Mouse (Mus musculus): Measurements from ENCODE around the gene Dmrtb1.
A peak's percentile ranks its signal among the peaks of the same experiment; 100 is the strongest.

The Dmrtb1 gene

DNA sequence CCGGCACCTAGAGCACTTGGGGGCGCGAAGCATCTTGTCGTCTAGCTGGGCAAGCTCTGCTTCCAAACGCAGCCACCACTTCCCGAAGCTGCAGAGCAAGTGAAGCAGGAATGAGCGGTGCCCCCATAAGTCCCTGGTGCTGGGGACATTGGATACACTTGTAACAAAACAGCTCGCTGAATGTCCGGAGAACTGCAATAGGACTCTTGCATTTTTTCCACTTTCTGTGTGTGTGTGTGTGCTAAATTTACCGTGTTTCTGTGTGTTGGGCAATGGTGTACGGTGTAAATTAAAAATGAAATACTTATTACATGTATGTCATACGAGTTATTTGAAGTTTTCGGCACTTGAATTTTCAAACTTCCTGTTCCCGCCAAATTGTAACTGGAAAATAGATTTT lies at the start of gene Dmrtb1:
TSS of gene Dmrtb1 (minus strand) at position 101 of the 400 bp plus-strand sequence.
- DNase-seq (ENCODE audit: extremely low read depth, low read depth): no peak

DNA sequence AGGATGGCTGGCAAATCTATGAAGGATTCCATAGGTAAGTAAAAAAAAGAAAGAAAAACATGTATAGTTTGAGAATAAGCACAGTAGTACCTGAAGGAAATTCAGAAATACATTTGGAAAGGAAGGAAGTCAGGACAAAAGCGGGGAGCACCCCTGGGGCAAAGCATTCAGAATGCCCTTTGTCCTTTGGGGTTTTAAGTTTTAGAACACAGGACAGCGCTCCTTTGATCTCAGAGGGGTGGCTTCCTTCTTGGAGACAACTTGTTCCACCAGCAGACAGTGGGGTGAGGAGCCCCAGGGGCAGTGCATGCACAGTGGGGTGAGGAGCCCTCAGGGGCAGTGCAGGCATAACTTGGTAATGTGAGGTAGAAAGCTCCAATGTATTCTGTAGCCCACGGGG lies 49.6 kb upstream of the Dmrtb1 start:
- DNase-seq (ENCODE audit: extremely low read depth, low read depth): no peak

DNA sequence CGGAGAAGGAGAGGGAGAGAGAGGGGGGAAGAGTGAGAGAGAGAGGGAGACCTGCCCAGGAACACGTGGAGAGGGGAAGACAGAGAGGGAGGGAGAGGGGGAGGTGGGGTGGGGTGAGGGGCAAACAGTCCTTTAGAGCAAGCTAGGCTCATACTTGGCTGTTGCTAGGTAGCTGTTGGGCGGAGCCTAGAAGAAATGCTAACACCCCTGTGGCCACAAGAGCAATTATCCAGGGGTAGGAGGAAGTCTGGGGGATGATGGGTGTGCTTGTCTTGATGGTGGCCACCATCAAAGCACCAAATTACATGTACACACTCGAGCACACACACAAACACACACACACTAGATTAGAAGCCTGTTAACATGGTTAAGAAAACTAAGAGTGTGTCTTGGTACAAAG lies 48.6 kb upstream of the Dmrtb1 start:
- no peak for DNase-seq (ENCODE audit: extremely low read depth, low read depth)

DNA sequence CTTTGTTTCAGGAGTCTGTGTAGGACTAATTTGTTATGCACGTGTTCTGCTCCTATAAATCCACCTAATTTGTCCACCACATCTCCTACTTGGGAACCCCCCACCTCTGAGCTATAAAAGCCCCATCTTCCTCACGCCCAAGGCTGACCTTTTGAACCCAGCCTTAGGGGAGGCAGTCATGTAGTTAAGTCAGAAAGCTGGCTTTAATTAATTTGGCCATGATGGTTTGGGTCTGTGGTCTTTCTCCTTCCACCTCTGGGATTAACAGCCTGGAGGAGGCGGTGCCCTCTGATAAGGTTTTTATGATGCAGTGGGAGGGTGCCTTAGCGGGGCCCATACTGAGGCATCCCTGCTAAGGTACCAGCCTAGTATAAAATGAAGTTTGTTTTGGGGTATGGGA lies 48.2 kb upstream of the Dmrtb1 start:
- DNase-seq (ENCODE audit: extremely low read depth, low read depth): no peak

DNA sequence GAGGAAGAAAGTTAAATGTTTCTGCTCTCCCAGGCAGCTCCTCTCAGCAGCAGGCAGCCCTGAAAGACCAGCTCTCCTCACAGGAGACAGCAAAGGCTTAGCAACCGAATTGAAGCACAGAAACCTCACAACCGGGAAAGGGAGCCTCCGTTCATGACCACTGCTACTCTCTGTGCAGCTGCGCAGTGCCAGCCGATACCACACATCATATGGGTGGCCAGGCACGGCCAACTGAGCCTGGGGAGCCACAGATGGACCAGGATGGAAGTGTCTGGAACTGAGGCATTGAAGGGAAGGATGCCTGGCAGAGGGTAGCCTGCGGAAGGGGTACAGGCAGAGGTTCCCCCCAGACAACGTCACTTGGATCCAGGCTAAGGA lies 47.0 kb upstream of the Dmrtb1 start:
- DNase-seq (ENCODE audit: extremely low read depth, low read depth): no peak

DNA sequence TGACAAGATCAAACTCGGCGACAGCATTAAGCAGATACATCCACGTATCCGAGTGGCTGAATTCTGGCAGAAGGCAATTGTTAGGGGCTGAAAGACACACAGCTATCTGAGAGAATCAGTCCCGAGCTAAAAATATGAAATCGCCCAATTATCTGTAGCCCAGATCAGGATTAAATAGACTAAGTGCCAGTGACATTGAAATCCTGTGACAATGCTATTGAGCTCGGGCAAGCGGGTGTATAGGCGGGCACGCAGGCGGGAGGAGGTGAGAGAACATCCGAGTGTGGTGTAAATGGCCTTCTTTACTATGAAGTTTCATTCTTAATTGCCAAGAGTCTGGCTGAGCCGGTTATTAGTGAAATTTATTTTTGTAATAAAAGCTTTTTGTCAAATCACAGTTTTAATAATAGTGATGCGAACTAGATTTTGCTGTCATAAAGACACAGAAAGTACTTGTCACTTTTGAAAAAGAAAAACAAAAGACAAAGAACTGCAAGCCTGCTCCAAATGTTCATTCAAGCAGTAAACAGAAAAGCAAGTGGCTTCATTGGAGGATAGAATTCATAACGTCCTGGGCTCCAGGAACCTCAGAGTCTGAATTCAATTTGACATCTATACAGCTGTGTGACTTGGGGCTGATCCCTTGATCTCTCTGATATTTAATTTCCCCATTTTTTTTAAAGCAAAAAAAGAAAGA lies 46.5 kb upstream of the Dmrtb1 start:
- no peak for DNase-seq (ENCODE audit: extremely low read depth, low read depth)

DNA sequence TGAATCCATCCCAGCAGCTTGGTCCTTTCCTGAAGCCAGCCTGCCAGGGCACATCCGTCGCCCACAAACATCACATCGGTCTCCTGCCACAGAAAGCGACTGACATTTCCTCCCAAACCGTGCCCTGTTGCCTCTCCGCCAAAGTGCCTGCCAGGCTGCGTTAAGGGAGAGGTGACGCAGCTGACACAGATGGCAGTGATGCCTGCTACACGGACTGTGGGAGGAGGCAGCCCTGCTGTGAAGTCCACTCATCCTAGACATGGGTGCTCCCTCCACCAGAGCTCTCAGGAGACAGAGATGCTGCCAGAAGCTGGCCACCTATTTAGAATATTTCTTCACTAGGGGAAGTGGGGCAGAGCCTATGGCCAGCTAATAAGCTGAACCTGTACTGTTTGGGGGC lies 41.4 kb upstream of the Dmrtb1 start:
- DNase-seq (ENCODE audit: extremely low read depth, low read depth): no peak

DNA sequence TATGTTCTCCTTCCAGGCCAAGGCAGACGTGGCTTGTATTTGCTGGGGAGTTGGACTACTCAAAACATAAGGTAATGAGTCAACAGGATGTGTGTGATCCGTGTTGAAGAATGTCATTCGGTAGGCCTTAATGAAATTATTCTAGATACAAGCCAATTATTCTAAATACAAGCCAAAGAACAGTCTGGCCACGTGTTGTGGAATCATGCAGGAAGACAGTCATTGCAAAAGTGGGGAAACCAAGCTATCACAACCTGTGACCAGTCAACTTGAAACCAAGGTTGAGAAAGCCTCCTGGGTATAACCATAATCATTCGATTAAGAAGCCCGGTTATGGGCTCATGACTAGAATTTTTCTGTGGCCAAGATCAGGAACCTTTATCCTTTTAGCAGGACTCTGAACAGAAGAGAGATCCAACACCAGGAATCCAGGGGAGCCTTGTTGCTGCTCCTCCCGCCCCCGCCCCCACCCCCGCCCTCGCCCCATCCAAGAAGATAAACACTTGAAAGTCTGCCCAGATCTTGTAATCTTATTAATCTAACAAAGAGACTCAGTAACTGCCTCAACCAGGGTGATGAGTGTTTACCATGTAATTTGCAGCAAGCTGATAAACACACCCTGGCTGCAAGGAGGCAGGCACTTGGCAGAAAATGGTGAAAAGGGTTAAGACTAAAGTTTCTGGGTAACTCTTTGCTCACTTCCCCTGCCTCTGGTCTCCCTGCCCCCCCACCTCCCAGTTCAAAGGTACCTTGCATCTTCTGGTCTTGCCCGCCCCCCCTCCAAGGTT lies 36.2 kb upstream of the Dmrtb1 start:
- peak; percentile 14 for DNase-seq (ENCODE audit: extremely low read depth, low read depth)

DNA sequence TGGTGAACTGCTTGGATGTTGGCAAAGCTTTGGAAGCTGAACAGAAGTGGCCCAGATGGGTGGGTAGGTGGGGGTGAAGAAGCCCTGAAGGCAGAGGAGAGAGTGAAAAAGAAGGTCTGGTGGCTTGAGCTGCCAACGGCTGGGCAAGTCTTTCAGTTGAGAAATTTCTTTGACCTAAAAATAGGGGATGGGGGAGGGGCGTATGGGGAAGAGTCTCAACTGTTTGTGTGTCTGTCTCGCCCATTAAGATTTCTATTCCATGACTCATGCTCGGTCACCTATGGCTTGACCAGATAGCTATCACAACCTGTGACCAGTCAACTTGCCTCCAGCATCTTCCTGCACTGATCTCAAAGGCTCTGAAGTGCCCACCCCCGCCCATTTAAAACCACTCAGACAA lies 35.1 kb upstream of the Dmrtb1 start:
- DNase-seq (ENCODE audit: extremely low read depth, low read depth): no peak

DNA sequence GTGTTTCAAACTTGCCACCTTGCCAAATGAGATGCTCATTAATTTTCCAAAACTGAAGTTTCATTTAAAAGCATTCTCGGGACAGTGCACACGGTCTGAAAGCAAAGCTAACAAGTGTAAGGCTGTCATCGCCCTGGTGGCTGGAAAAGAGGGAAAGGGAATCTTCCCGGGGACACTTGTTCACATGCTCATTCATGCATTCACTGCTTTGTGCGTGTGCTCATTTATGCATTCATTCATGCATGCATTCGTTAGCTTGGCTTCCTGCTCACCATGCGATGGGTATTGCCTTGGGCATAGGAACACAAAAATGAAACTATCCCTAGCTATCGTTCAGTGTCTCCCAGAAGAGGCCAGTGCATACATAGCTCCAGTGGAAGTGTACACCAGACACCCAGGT lies 34.7 kb upstream of the Dmrtb1 start:
- DNase-seq (ENCODE audit: extremely low read depth, low read depth): no peak

DNA sequence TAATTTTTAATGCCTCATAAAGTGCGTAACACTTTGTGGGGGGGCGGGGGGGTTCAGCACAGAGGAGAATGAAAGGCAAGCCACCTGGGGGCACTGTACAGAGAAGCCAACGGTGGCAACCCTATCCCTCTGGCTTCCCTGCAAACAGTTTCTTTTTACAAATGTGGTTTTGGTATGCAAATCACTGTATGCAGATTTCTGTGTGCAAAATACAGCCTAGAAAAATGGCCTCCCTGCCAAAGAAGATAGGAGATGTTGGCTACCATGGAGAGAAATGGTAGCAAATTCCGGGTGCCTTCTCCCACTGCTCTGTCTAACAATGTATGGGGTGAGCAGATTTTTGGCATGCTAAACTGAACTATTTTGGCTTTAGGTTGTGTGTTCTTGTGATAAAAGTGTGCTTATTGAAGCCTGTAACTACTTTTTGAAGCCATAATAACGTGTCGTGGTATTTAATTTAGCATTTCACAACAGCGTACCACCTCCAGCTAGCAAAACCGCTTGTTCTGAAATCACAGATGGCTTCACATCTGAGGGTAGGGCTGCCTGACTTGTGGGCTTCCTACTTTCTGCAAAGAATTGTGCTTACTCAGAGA lies 33.8 kb upstream of the Dmrtb1 start:
- DNase-seq (ENCODE audit: extremely low read depth, low read depth): no peak

DNA sequence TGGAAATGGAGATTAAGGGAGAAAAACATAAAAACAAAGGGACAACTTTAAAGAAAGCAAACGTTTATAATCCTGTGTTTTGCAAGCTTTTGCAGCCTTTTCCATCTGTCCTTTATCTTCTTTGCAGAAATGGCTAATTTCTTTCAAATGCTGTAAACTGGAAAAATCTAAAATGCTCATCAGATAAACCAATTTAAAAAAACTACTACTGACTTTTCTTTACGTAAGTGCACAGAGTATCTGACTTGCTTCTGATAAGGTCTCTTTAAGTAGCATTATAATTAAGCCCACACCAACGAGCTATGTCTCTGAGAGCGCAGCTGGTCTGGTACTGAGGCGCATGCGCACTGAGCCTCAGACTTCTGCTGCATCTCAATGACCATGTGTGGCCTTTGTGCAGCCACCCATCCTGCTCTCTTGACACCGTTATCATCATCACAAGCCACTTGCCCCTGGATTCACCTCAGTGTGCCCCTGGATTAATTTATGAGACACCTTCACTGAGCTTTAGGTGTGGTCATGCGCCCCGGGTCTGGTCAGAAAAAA lies 32.8 kb upstream of the Dmrtb1 start:
- DNase-seq (ENCODE audit: extremely low read depth, low read depth): no peak

DNA sequence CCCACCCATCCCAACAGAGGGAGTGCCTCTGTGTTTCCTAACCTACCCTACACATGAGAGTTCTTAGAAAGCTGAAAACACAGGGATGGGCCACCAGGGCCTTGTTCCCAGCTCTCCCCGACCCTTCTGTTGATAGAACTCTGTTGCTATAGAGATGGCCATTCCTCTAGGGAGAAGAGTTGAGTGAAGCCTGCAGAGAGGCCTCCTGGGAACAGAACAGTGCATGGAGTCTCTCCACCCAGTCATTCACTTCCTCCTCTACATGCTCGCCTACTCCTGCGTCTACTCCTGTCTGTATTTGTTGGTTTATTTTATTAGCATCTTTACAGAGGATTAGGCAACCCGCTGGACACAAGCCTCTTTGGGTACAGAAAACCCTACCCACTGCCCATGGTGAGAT lies 22.9 kb upstream of the Dmrtb1 start:
- no peak for DNase-seq (ENCODE audit: extremely low read depth, low read depth)

DNA sequence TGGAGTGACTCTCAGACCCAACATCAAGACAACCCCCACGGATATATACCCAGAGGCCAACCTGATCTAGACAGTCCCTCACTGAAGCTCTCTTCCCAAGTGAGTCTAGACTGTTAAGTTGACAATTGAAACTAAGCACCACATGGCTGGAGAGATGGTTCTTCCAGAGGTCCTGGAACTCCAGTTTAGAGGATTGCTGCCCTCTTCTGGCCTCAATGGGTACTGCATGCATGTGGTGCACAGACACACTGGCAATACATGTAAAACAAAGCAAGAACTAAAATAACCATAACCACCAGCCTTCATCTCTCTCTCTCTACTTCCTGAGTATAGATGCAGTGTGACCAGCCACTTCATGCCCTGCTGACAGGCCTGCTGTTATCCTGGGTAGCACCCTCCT lies 20.2 kb upstream of the Dmrtb1 start:
- DNase-seq (ENCODE audit: extremely low read depth, low read depth): peak; percentile 26

DNA sequence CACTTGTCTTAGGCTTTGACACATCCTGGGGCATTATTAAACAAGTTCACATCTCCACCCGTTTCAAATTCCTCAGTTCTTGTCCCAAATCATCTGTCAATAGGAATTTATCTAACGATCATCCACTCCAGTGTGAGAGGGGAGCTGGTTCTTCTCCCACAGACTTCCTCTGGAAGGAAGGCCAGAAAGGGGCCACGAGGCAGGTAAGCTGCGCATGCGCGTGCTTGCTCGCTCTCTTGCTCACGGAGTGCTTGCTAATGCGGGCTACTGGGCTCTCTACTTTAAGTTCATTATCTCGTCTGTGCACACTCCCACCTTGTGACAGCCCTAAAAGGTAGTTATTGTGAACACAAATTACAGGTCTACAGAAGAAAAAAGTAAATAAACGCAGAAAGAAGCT lies 17.6 kb upstream of the Dmrtb1 start:
- no peak for DNase-seq (ENCODE audit: extremely low read depth, low read depth)

DNA sequence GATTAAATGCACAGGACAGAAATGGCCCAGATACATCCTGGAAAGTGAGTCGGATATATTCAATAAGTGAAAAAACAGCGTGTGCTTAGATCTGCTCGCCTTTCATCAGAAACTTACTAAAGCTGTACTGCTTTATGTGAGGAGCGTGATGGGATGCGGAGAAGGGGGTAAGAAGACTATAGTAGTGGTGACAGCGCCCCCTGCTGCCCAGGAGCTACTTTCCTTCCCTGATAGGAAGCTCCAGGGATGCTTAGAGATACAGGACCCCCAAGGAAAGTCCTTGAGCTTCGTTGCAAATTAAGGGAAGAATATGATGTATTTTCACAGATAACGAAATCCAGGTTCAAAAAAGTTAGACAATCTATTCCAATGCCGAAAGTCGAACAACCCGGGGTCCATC lies 17.1 kb upstream of the Dmrtb1 start:
- DNase-seq (ENCODE audit: extremely low read depth, low read depth): peak; percentile 26

DNA sequence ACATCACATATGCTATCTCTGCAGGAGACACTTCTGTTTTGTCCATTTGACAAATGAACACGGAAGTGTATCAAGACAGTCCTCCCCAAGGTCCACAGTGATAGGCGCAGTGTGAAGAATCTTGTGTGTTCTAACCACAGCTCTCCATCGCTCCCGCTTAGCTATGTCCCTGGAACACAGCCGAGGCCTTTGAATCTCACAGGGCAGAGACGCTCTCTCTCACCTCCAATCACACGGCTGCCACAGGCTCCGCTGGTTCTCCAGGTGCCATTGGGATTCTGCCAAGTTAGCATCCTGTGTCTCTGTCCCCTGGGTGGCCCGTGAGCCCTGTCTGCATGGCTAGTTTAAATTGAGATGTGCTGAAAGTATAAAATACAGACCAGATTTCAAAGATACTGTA lies 15.2 kb upstream of the Dmrtb1 start:
- no peak for DNase-seq (ENCODE audit: extremely low read depth, low read depth)

DNA sequence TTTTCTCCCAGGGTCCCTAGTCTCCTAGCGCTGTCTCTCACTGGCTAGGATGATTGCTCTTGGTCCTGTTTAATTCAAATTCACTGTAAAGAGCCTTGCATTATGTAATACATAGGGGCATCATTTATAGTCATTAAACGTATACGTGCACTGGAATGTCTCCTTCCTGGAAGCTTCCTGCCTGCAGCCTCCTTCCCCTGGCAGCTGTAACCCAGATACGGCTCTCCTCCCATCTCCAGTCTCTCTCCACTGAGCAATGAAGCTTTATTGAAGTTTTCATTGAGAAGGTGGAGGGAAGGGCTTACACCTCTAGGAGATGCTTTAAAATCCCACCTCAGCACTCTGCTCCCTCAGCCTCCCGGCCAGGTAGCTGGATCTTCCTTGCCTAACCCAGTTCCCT lies 9.8 kb upstream of the Dmrtb1 start:
- no peak for DNase-seq (ENCODE audit: extremely low read depth, low read depth)

DNA sequence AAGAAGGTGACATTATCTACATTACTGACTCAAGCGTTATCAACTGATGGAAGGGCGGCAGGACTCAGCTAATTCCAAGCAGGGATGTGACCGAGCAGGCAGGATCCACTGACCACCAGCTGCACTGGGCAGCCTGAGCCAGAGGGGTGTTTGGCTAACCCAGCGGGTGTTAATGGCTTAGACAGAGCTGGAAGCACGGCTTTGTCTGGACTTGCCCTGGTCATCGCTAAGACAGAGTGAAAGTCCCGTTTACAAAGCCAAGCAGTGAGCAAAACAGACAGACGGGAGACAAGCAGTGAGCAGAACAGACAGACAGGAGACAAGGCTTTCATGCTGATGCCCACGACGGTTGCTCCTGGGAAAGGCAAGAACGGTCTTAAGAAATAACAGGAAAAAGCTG lies 4.2 kb upstream of the Dmrtb1 start:
- no peak for DNase-seq (ENCODE audit: extremely low read depth, low read depth)

DNA sequence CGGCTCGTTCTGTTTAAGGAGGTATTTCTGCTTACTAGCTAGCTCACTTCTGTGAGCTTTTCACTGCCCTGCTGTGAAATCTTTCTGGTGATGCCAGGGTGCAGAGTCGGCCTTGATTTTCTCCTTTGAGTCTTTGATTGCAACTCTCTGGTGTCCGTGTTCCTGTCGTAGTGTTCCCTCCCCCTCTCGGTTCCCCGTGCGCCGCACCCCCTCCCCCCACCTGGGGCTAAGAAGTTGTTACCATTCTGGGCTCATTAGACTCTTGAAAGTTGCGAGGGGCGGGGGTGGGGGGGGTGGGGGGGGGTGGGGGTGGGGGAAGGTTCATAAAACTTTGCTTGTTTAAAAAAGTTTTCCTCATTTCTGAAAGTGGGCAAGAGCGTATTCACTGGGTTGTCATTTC lies 3.1 kb upstream of the Dmrtb1 start:
- DNase-seq (ENCODE audit: extremely low read depth, low read depth): no peak

DNA sequence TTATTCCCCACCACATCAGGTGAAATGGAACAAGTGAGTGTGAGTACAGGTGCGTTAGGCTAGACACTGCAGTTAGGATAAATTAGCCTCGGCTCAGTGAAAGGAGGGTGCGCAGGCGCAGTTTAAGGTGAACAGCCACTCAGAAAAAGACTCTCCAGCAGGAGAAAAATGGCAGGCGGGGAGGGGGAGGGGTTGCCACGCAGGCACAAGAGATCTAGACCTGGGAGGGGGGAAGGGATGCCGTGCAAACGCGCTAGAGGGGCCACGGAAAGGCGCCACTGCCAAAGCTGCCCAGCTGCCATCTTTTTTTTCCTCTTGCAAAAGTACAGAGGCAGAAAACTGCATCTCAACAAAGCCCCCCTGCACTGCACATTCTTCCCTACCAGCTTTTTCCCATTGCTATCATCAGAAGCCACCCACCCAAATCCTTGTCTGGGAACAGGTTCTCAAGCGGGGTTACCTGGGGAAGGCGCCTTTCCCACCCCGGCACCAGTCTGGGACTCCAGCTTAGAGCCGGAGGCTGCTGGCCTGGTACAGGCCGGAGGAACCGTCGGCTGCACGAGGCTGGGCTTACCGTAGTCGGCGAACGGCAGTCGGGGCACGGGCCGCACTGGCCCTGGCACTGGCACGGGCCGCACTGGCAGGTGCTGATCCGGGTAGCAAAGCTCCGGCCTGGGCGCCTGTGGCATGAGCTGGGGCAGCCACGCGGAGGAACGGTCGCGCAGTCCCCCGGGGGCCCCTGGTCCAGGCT lies 849 bp downstream of the Dmrtb1 start:
- no peak for DNase-seq (ENCODE audit: extremely low read depth, low read depth)

Measured in MEL-GATA-1-ER (cell line).